Mouse (Mus musculus) liver, embryonic 13.5 days (tissue): ENCODE data around the gene Rapgef4. TPM values are rescaled to one million over a fixed set of nuclear protein-coding genes. Genes with fewer than 3 reads are reported as not detected.

Experiments used
- ATAC-seq: fragments of 200-750 bp; cut with Nextera tagmentation; 2 replicates; pipeline ENCODE4 v1.8.0; 2017; ENCODE audit warnings: low read depth, mild to moderate bottlenecking, moderate number of reproducible peaks, moderate library complexity
- DNase-seq: peaks from one replicate; pipeline ENCODE4 v3.0.0; 2022
- H3K27ac ChIP-seq: fragments of 300-500 bp; sonication (generic); 2 replicates; pipeline ENCODE4 v1.5.1; 2015; ENCODE audit warnings: moderate library complexity, mild to moderate bottlenecking, inconsistent platforms
- H3K27me3 ChIP-seq: fragments of 300-500 bp; sonication (generic); 2 replicates; pipeline ENCODE4 v1.6.1; 2015; ENCODE audit warnings: mild to moderate bottlenecking, inconsistent platforms
- H3K36me3 ChIP-seq: fragments of 300-500 bp; sonication (generic); 2 replicates; pipeline ENCODE4 v1.6.1; 2015; ENCODE audit warnings: mild to moderate bottlenecking, inconsistent platforms
- H3K4me1 ChIP-seq: fragments of 300-500 bp; sonication (generic); replicated peaks from 2 replicates; pipeline ENCODE4 v1.6.1; 2015; ENCODE audit warnings: inconsistent platforms
- H3K4me2 ChIP-seq: fragments of 300-500 bp; sonication (generic); 2 replicates; pipeline ENCODE4 v1.6.1; 2015; ENCODE audit warnings: inconsistent platforms, mild to moderate bottlenecking, moderate library complexity
- H3K4me3 ChIP-seq: fragments of 300-500 bp; sonication (generic); replicated peaks from 2 replicates; pipeline ENCODE4 v1.5.1; 2015; ENCODE audit warnings: mild to moderate bottlenecking, inconsistent platforms
- H3K9ac ChIP-seq: fragments of 300-500 bp; sonication (generic); 2 replicates; pipeline ENCODE4 v1.6.1; 2015; ENCODE audit warnings: mild to moderate bottlenecking, inconsistent platforms
- H3K9me3 ChIP-seq: fragments of 300-500 bp; sonication (generic); replicated peaks from 2 replicates; pipeline ENCODE4 v1.6.1; 2016; ENCODE audit warnings: inconsistent platforms
- WGBS: fragments of 180-500 bp; shearing (Covaris S2); methylation state at CpG from one replicate; pipeline ENCODE4 v1.1.7; 2015; ENCODE audit not compliant: insufficient replicate concordance; 5-methylcytosine and 5-hydroxymethylcytosine counted together
- polyA plus RNA-seq: library from polyadenylated mRNA; unstranded; fragments of >200 nt; fragmentation: Nextera tagmentation; extraction: Ambion mirVana; gene quantifications from 2 replicates; pipeline ENCODE4 v1.2.1, GENCODE M21; 2015

Rapgef4 gene
- polyA plus RNA-seq, 1 experiment from 2014 or later, result 2.7 TPM

DNA sequence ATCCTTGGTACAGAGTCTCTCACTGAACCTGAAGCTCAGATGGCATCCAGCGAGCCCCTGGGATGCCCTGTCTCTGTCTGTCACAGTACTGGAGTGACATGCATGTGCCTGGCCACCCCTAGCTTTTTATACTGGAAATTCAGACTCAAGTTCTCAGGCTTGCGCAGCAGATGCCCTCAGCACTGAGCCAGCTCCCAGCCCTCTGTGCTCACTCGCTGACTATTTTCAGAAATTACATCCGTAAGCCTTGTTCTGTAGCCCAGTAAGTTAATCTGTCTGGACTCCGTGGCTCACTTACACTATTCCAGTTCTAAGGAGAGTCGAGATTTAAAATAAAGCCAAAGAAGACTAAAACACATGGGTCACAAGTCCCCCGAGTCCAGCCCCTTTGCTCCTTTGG lies 194.5 kb downstream of the Rapgef4 start:
- H3K9ac ChIP-seq, result no peak overlapping the region
- 63% methylated on average over 7 of the region's 7 CpGs for WGBS
- H3K4me3 ChIP-seq, result no peak overlapping the region
- no peaks in the 10 kb centered on the region for H3K9me3 ChIP-seq
- H3K4me2 ChIP-seq, result no peak overlapping the region
- H3K27ac ChIP-seq, result peak overlapping the region; percentile 58; the same call in 1 of the 2 replicates
- no peaks in the 10 kb centered on the region for H3K27me3 ChIP-seq
- no peaks in the 10 kb centered on the region for H3K36me3 ChIP-seq
- H3K4me1 ChIP-seq, result peaks cover 46% of the 10 kb centered on the region
- DNase-seq (no peak), ATAC-seq (no peak)

DNA sequence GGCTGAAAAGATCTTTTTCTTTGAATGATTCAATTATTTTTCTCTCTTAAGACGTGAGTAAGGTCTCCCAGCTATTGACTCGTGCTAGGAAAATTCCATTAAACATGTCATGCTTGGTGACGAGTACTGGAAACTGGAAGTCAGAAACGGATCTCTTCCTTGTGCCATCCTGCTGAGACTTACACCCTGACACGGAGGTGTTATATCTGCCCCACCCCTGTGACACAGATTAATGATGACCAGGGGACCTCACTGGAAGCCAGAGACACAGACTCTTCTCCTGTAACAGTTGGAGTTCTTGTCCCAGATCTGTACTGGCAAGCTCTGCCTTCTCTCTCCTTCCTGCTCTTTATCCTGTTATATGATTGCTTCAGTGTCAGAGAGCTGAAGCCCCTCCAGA lies 194.9 kb downstream of the Rapgef4 start:
- DNase-seq, result no peak
- Histone ChIP-seq H3K4me3 (no peak overlapping the region), H3K9me3 (no peaks in the 10 kb centered on the region), H3K4me1 (peaks cover 46% of the 10 kb centered on the region), H3K9ac (no peak overlapping the region), H3K27me3 (no peaks in the 10 kb centered on the region), H3K36me3 (no peaks in the 10 kb centered on the region), H3K4me2 (no peak overlapping the region), H3K27ac (peak overlapping the region; percentile 58)
- WGBS, result 23% methylated on average over 5 of the region's 5 CpGs
- ATAC-seq, result no peak

DNA sequence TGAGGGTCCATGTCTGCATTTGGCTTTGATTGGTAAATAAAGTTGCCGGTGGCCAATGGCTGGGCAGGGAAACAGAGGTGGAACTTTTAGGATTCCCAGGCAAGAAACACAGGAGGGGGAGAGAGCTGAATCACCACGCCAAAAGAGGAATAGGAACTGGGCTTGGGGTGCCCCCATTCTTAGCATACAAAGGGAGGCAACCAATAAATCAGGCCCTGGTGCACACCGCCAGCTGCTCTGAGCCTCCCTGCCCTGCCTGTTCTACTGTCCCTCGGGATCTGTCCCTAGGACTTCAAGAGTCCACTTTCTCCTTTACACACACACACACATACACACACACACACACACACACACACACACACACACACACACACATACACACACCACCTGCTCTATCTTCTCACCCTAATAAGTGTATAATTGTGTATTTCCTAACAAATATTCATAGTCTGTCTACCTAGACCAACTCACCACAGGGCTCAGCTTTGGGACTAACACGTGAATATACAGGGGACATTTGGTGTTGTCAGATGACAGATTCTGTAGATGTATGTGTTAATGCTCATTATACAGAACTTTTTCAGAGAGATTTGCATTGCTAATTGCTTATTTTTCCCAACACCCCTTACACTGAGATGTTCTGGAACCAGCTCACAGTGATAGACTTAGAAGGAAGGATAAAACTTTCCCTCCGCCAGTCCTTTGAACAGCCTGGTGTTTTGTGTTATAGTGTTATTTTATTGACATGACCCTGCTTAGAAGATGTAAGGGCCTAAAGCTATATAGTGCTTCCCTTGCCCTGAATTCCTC lies 196.4 kb downstream of the Rapgef4 start:
- Histone ChIP-seq H3K9me3 (no peaks in the 10 kb centered on the region), H3K9ac (no peak overlapping the region), H3K4me2 (no peak overlapping the region), H3K27ac (peak overlapping the region; percentile 34; the same call in 1 of the 2 replicates), H3K4me1 (peaks cover 40% of the 10 kb centered on the region), H3K36me3 (no peaks in the 10 kb centered on the region), H3K27me3 (no peaks in the 10 kb centered on the region), H3K4me3 (no peak overlapping the region)
- WGBS, result 45% methylated on average over 6 of the region's 6 CpGs
- DNase-seq (no peak), ATAC-seq (no peak)

DNA sequence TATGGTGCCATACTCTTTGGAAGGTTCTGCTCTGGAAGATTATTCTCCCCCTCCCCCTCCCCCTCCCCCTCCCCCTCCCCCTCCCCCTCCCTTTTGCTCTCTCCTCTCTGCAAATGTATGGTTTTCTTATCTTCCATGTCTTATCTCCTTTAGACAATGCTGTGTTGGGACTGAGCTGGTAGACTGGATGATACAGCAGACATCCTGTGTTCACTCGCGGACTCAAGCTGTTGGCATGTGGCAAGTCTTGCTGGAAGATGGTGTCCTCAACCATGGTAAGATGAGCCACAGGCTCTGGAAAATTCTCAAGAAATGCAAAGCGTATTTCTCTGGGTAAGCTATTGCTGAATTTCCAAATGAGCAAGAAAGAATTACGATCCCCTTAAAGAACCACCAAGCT lies 197.0 kb downstream of the Rapgef4 start:
- no peak for ATAC-seq
- WGBS, result 37% methylated on average over 4 of the region's 4 CpGs

DNA sequence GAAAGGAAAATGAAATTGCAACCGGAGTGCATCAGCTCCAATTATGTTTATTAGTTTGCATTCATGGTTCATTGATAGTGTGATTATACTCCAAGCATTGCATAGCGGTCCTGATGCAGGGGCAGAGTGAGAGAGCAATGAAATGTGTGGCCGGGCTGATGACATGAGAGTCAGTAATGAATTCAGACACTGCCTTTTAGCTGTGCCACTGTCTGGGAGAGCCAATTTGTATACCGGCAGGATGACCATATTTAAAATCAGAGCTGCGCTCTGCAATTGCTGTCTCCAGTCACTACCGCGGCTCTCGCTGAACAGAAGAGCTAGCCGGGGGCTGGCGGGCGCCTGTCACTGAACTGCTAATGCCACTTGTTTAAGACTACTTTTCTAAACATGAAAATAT lies 197.5 kb downstream of the Rapgef4 start:
- 84% methylated on average over 11 of the region's 11 CpGs for WGBS
- no peak overlapping the region for H3K27ac ChIP-seq
- H3K4me1 ChIP-seq, result peaks cover 40% of the 10 kb centered on the region
- no peak overlapping the region for H3K4me2 ChIP-seq
- H3K9me3 ChIP-seq, result no peaks in the 10 kb centered on the region
- DNase-seq (no peak), ATAC-seq (no peak)
- H3K36me3 ChIP-seq, result no peaks in the 10 kb centered on the region
- H3K4me3 ChIP-seq, result no peak overlapping the region
- no peak overlapping the region for H3K9ac ChIP-seq
- H3K27me3 ChIP-seq, result no peaks in the 10 kb centered on the region

More for the DNA sequence above, 197.0 kb downstream of the Rapgef4 start:
- Histone ChIP-seq H3K9me3 (no peaks in the 10 kb centered on the region), H3K27me3 (no peaks in the 10 kb centered on the region), H3K4me1 (peaks cover 40% of the 10 kb centered on the region), H3K4me3 (no peak overlapping the region), H3K27ac (no peak overlapping the region), H3K9ac (no peak overlapping the region), H3K4me2 (no peak overlapping the region), H3K36me3 (no peaks in the 10 kb centered on the region)
- DNase-seq, result no peak

DNA sequence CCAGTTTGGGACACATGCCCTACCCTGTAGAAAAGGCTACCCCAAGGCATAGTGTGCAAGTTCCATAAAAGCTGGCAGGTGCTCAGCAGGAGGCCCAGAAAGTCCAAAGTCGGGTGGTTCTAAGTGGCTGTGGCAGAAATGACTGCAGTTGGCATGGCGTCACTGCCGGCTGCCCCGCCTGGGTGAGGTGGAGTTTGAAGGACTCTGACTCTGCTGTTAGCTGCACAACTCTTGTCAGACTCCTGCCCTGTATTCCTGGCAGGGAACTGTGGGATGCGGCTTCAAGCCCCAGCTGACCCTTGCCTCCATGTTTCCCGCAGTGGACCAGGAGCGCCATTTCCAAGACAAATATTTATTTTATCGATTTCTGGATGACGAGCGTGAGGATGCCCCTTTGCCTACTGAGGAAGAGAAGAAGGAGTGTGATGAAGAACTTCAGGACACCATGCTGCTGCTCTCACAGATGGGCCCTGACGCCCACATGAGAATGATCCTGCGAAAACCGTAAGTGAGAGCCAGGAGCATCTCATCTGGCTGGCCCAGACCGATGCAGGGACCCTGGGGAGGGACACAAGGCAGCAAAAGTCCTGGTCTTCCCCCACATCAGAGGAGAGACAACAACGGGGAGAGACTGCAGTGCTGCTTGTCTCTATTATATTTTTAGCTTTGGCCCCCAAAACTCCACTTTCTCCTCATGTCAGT lies 198.7 kb downstream of the Rapgef4 start:
- Histone ChIP-seq H3K4me2 (peak overlapping the region; percentile 31), H3K4me3 (no peak overlapping the region), H3K36me3 (no peaks in the 10 kb centered on the region), H3K27me3 (no peaks in the 10 kb centered on the region), H3K9ac (no peak overlapping the region), H3K9me3 (no peaks in the 10 kb centered on the region), H3K4me1 (peaks cover 40% of the 10 kb centered on the region), H3K27ac (peak overlapping the region; percentile 60)
- DNase-seq (no peak), ATAC-seq (peak; percentile 70)
- 69% methylated on average over 15 of the region's 15 CpGs for WGBS

DNA sequence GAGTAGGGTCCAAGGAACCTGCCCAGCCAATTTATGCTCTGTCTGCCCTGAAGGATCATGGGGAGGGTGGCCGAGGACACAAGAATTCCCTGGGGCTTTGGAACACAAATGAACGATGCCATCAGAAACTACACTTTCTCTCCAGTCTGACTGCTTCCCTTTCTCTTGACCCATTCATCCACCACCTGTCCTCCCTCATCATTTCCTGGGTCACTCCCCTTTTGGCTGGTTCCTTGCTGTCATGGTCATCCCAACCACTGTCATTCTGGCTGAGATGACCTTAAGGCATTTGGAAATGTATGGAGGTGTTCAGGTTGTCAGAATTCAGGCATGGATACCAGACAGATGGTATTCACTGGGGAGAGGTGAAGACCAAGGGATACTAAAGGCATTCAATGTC lies 200.4 kb downstream of the Rapgef4 start:
- H3K4me3 ChIP-seq, result no peak overlapping the region
- no peak overlapping the region for H3K9ac ChIP-seq
- no peaks in the 10 kb centered on the region for H3K9me3 ChIP-seq
- no peaks in the 10 kb centered on the region for H3K27me3 ChIP-seq
- H3K36me3 ChIP-seq, result no peaks in the 10 kb centered on the region
- H3K4me1 ChIP-seq, result peaks cover 32% of the 10 kb centered on the region
- 58% methylated on average over 2 of the region's 2 CpGs for WGBS
- DNase-seq (no peak), ATAC-seq (no peak)
- no peak overlapping the region for H3K27ac ChIP-seq
- peak overlapping the region; percentile 31; the same call in 1 of the 2 replicates for H3K4me2 ChIP-seq

DNA sequence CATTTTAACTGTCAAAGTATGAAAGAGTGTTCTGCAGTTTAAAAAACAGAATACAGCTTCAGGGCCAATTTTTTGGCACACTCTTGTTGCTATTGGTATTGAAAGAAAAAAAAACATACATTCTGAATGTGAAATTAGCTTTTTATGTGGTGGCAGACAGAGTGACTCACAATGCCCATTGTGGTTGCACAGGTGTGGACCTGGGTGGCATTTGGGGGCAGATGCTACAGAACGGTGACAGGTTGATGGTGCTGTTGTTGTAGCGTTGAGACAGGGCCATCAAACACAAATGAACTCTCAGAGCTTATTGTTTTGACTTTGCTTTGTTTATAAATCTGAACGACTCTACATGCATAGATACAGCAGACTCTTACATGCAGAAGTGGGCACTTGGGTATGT lies 202.7 kb downstream of the Rapgef4 start:
- no peak overlapping the region for H3K9ac ChIP-seq
- WGBS, result 61% methylated on average over 3 of the region's 3 CpGs
- H3K27me3 ChIP-seq, result no peaks in the 10 kb centered on the region
- peaks cover 12% of the 10 kb centered on the region for H3K4me1 ChIP-seq
- no peaks in the 10 kb centered on the region for H3K36me3 ChIP-seq
- no peak overlapping the region for H3K4me2 ChIP-seq
- no peak overlapping the region for H3K4me3 ChIP-seq
- ATAC-seq (no peak), DNase-seq (no peak)
- no peak overlapping the region for H3K27ac ChIP-seq
- no peaks in the 10 kb centered on the region for H3K9me3 ChIP-seq

DNA sequence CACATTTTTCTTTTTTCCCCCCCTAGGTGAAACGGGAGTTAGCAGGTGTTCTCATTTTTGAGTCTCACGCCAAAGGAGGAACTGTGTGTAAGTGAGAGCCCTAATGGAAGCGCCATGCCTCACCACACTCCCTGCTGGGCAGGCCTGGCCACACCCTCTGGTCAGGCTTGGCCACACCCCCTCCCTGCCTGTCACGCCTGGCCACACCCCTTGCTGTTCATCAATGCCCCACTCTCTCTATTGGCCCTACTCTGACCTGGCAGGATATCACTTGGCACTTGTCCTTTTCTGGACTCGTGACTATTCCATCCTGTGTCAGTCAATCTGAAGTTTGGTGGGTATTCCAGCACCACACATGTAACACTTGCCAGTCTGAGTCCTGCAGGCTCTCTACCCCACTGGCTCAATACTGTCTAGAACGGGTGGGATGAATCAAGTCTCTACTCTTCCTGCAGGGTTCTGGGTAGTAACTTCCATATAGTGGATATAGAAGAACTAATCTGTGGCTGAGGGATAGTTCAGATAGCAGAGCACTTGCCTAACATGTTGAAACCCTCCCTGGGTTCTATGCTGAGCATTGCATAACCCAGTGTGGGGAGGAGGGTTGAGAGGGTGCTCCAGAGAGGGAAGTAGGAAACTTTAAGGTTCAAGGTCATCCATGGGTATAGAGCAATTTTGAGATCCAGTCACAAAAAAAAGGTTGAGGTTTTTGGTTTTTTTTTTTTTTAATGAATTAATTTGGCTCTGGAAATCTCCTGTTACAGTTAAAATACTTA lies 215.3 kb downstream of the Rapgef4 start:
- peak; percentile 59 for DNase-seq
- Histone ChIP-seq H3K36me3 (peaks cover 7% of the 10 kb centered on the region; the same call in 1 of the 2 replicates), H3K4me1 (peaks cover 29% of the 10 kb centered on the region), H3K27ac (0 out of 2 replicates have a peak overlapping the region, but pooled peaks have one; percentile 2), H3K27me3 (no peaks in the 10 kb centered on the region), H3K4me3 (no peak overlapping the region), H3K4me2 (0 out of 2 replicates have a peak overlapping the region, but pooled peaks have one; percentile 23), H3K9ac (no peak overlapping the region), H3K9me3 (0 out of 2 replicates have a peak, but pooled peaks cover 4% of the 10 kb centered on the region)
- peak; percentile 84 for ATAC-seq
- WGBS, result 27% methylated on average over 6 of the region's 6 CpGs

DNA sequence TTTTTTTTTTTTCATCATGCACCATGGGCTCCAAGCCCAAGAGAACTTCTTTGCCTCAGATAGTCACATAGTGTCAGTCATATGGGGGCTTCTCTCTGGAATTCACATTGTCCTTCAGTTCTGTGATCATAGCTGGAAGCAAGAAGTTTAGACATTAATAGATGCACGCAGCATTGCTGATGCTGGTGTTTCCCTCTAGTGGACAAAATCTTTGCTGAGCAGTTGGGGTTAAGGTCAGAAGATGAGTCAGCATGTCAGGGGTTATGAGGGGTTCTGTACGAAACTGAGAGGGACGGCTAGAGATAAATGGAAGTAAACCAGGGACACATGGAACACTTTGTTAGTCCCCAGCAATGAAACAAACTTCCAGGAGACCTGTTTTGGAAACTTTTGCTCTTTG lies 216.0 kb downstream of the Rapgef4 start:
- DNase-seq, result no peak
- peaks cover 32% of the 10 kb centered on the region for H3K4me1 ChIP-seq
- whole genome bisulfite sequencing, result 3% methylated on average over 3 of the region's 3 CpGs

DNA sequence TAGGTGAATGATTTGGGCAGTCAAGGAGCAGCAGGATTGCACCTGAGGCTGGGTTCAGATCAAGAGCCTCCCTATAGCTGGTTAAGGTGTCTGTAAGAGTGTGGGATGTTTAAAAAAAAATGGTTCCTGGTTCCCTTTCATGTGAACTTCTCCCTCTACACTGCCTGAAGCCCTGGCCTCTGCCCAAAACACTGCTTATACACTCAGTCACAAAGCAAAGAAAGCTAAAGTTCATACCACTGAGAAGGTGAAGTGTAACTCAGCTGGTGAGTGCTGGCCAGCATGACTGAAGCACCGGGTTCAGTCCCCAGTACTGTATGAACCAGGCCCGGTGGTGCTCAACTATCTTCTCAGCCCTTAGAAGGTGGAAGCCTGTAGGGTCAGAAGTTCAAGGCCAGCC lies 218.4 kb downstream of the Rapgef4 start:
- DNase-seq (no peak), ATAC-seq (no peak)
- 60% methylated on average over 2 of the region's 2 CpGs for WGBS

More for the DNA sequence above, 216.0 kb downstream of the Rapgef4 start:
- Histone ChIP-seq H3K4me2 (no peak overlapping the region), H3K9me3 (no peaks in the 10 kb centered on the region), H3K9ac (no peak overlapping the region), H3K27me3 (no peaks in the 10 kb centered on the region), H3K4me3 (no peak overlapping the region), H3K36me3 (0 out of 2 replicates have a peak, but pooled peaks cover 3% of the 10 kb centered on the region), H3K27ac (no peak overlapping the region)
- no peak for ATAC-seq

More for the DNA sequence above, 218.4 kb downstream of the Rapgef4 start:
- Histone ChIP-seq H3K9ac (no peak overlapping the region), H3K36me3 (0 out of 2 replicates have a peak, but pooled peaks cover 3% of the 10 kb centered on the region), H3K27ac (no peak overlapping the region), H3K4me3 (no peak overlapping the region), H3K4me2 (no peak overlapping the region), H3K27me3 (no peaks in the 10 kb centered on the region), H3K4me1 (peaks cover 37% of the 10 kb centered on the region), H3K9me3 (no peaks in the 10 kb centered on the region)
